Mouse (Mus musculus): Measurements from ENCODE around the gene Mapk14. TPM values are rescaled to one million over a fixed set of nuclear protein-coding genes. Genes with fewer than 3 reads are reported as not detected.
A peak's percentile ranks its signal among the peaks of the same experiment; 100 is the strongest.

Mapk14 gene
- total and polyA plus RNA-seq, 3 experiments, result 61.5 to 93.2 TPM; not detected in 1

GRCm38 (mm10) chr17:28697290-28698195, 6.4 kb downstream of the Mapk14 start (continued):
- TF ChIP-seq ZMIZ1 (IDR thresholded peaks at IDR 0.05; ENCODE audit: low read depth, low read length) (no peak), USF2 (IDR thresholded peaks at IDR 0.05; ENCODE audit: borderline replicate concordance in 1 of 2, insufficient read depth in 1 of 2, low read depth in 1 of 2, low read length in 2 of 2) (no peak), MAX (IDR thresholded peaks at IDR 0.05; ENCODE audit: low read length) (peak; percentile 74), NELFE (IDR thresholded peaks at IDR 0.05; ENCODE audit: low read depth, low read length) (no peak)

GRCm38 (mm10) chr17:28698245-28698644, 7.1 kb downstream of the Mapk14 start:
- Histone ChIP-seq H3K27ac (ENCODE audit: control insufficient read depth, low read depth, low read length) (no peak overlapping the region), H3K4me3 (ENCODE audit: control insufficient read depth in 1 of 2, insufficient read depth in 1 of 2, low read depth in 2 of 2, low read length in 2 of 2) (no peak overlapping the region), H3K27me3 (ENCODE audit: control insufficient read depth in 1 of 2, insufficient read depth in 2 of 2, low read length in 2 of 2) (no peaks in the 10 kb centered on the region), H3K4me1 (ENCODE audit: control insufficient read depth in 1 of 2, insufficient read depth in 2 of 2, low read length in 2 of 2) (peaks cover 16 to 59% of the 10 kb centered on the region in 2 experiments), H3K79me2 (ENCODE audit: control insufficient read depth, insufficient read depth, low read length, poor library complexity) (peaks cover 70% of the 10 kb centered on the region), H3K36me3 (ENCODE audit: control insufficient read depth in 1 of 2, insufficient read depth in 2 of 2, low read length in 2 of 2) (peaks cover 3 to 92% of the 10 kb centered on the region in 2 experiments), H3K9me3 (replicated peaks; ENCODE audit: insufficient read depth, low read length) (no peaks in the 10 kb centered on the region), H3K9ac (ENCODE audit: control insufficient read depth, low read depth, low read length, poor library complexity, severe bottlenecking) (no peak overlapping the region)
- TF ChIP-seq HCFC1 (IDR thresholded peaks at IDR 0.05; ENCODE audit: low read depth, low read length) (no peak), RCOR1 (IDR thresholded peaks at IDR 0.05; ENCODE audit: low read depth, low read length) (no peak), NELFE (IDR thresholded peaks at IDR 0.05; ENCODE audit: low read depth, low read length) (no peak), KAT2A (conservative IDR thresholded peaks at IDR 0.05; ENCODE audit: low read depth, low read length) (no peak), ELF1 (IDR thresholded peaks at IDR 0.05; ENCODE audit: low read depth, low read length) (no peak), USF2 (IDR thresholded peaks at IDR 0.05; ENCODE audit: borderline replicate concordance in 1 of 2, insufficient read depth in 1 of 2, low read depth in 1 of 2, low read length in 2 of 2) (no peak), TBP (IDR thresholded peaks at IDR 0.05; ENCODE audit: low read depth, low read length) (no peak), E2F4 (IDR thresholded peaks at IDR 0.05; ENCODE audit: borderline replicate concordance, low read depth, low read length) (no peak), NRF1 (IDR thresholded peaks at IDR 0.05; ENCODE audit: insufficient read depth, low read depth, low read length, poor library complexity, severe bottlenecking) (no peak), UBTF (IDR thresholded peaks at IDR 0.05; ENCODE audit: borderline replicate concordance, insufficient read depth, low read depth, low read length) (no peak), RAD21 (IDR thresholded peaks at IDR 0.05; ENCODE audit: low read depth, low read length) (no peak), SIN3A (IDR thresholded peaks at IDR 0.05; ENCODE audit: low read length) (no peak), MYB (IDR thresholded peaks at IDR 0.05; ENCODE audit: low read depth, low read length) (no peak), MYC (IDR thresholded peaks at IDR 0.05; ENCODE audit: low read depth, low read length) (no peak), ZNF384 (IDR thresholded peaks at IDR 0.05; ENCODE audit: low read depth, low read length) (no peak), EP300 (IDR thresholded peaks at IDR 0.05; ENCODE audit: low read depth in 1 of 2, low read length in 2 of 2) (no peak), POLR2A (IDR thresholded peaks at IDR 0.05; ENCODE audit: control insufficient read depth in 1 of 2, insufficient read depth in 1 of 2, low read depth in 1 of 2, low read length in 2 of 2, poor library complexity in 1 of 2) (no peak)
- no peak for DNase-seq (ENCODE audit: low read depth, low spot score)
